Mouse (Mus musculus) spleen, embryonic (tissue): ENCODE data around the gene Selenon.

Source experiments
- CTCF ChIA-PET: fragments of 350-600 bp; sonication (Branson Sonifier 250); formaldehyde crosslinking; loops from one replicate; lab custom pipeline; 2022; lab: Charles Lee

Selenon gene

DNA sequence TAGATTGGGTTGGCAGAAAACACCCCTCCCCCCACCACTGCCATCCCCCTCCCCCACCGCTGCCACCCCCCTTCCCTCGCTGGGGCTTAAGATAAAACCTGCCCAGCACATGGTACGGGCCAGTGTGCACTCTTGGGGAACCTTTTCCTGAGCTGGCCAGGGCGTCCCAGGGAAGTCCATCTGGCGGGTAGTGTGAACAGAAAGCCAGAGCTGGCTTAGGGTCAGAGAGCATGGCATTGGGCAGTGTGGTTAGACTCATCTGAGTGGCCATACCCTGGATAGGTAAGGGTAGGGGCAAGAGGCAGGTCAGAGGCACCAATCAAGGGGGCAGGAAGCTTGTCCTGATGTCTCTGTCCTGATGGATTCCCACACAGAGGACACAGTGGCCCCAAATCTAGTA lies 27.7 kb upstream of the Selenon start:
- CTCF ChIA-PET, result no interaction called here

DNA sequence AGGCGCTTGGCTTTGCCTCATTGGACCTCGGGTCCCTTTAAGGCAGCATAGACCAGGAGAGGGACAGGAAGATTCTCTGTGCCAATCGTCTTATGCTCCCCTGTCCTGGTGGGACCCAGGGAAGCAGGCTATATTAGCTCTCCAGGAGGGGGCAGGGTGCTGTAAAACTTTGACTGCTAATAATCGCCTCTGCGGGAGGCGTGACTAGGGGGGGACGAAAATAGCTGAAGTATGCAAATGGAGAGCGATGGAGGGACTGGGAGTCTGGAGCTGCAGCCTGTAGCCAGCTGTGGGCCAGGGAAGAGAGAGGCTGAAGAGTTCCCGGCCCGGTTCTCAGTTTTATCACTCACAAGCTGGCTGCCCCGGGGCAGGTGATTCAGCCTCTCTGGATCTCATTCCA lies 27.2 kb upstream of the Selenon start:
- CTCF ChIA-PET, result no interaction called here

DNA sequence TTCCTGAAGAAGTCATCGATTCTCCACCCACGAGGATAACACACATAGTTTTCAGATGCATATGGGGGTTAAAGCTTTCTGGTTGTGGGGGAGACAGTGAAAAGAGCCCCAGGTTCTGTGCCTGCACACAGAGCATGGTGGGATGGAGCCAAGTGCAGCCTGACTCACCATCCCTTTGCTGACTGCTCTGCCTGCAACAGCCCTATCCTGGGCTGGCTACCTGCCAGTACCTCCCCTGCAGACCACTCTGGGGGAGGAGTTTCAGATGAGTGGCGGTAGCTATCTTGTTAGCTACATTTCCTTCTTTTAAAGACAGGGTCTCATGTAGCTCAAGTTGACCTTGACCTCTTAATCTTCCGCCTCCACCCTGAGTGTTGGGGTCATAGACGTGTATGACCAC lies 26.4 kb upstream of the Selenon start:
- CTCF ChIA-PET, result interaction anchor here (0.5 kb wide), 1 partner anchor 14 kb away, joined by 4 read pairs; no protein-coding TSS in a partner anchor

DNA sequence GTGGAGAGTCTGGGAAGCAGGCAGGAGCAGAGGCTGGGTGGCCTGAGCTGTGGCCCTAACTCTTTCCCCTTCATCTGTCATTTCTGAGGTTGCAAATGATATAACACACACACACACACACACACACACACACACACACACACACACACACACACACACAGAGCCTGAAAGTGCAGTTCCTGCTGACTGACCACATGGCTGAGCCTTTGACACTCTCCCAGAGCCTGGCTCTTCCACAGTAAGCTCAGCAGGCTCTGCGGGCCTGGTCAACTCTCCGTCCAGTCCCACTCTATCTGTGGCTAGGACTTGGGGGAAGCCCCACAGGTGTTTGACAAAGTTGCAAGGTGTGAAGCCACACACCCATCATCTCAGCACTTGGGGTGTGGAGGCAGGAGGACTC lies 25.3 kb upstream of the Selenon start:
- CTCF ChIA-PET, result no interaction called here

DNA sequence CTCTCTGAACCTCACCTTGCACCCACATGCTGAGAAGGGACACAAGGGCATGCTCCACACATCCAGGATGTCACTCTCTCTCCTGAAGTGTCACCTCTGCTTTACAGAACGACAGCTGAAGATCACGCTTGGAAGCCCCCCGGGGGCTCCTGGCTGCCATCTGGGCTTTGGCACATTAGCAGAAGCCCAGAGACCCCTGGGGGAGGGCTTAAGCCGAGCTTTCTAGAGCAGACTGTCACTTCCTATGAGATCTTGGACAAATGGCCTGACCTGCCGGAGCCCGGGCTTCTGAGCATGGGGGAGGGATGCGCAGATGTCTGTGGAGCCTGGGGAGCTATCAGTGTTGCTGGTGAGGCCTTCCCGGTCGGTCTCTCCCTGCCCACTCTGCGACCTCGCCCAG lies 23.5 kb upstream of the Selenon start:
- CTCF ChIA-PET, result interaction anchor here (0.6 kb wide), 1 partner anchor 944 kb away, joined by 3 read pairs; no protein-coding TSS in a partner anchor

DNA sequence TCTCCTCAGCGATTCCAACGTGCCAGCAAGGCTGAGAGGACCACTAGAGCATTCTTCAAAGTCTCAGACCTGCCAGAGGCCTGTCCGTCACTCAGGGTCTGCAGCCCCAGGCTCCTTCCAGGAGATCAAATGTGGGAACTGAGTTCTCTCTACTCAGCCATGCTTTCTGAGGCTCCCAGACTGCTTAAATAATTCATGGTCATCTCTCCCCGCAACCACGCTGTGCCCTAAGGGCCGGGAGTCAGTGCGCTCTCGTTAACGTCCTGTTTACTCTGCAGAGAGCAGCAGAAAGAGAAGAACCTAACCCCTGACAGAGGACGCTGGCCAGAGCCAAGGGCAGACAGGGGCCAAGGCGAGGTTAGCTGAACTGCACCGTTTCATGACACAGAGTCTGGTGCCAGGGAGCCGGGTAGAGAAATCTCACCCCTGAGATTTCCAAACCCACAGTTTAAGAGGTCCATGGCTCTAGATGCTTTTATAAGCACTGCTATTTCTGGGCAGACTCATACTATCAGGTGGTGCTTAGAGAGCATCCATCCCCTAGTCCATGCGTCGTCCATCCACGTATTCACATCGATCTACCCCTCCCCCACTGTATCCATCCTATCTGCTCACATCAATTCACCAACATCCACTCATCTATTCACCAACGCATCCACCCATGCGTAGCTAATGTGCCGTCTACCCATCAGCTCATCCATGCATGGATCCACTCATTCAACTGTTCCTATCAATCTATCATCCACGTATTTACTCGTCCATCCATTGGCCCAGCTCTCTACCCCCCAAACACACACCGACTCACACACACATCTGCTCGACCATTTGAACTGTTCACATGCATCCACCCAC lies 20.7 kb upstream of the Selenon start:
- CTCF ChIA-PET, result no interaction called here

GRCm38 (mm10) chr4:134570704-134571451 lies 18.9 kb upstream of the Selenon start:
- CTCF ChIA-PET, result interaction anchor here (0.6 kb wide), 1 partner anchor 133 kb away, joined by 4 read pairs; the partner anchor contains the start of gene Man1c1

- CTCF ChIA-PET, result interaction anchor here (0.6 kb wide), 2 partner anchors 14 to 533 kb away, joined by 3 to 6 read pairs; no protein-coding TSS in a partner anchor
Measured at GRCm38 (mm10) chr4:134569831-134570230, 17.9 kb upstream of the Selenon start.

DNA sequence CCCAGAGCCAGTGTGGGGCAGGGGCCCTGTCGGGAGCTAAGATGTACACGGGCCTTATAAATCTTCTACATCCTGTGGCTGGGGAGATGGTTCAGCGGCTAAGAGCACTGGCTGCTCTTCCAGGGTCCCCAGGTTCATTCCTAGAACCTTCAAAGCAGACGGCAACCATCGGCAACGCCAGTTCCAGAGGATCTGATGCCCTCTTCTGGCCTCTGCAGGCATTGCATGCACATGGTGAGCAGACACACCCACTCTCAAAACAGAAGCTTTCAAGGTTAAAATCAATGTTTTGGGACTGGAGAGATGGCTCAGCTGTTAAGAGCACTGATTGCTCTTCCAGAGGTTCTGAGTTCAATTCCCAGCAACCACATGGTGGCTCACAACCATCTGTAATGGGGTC lies 17.2 kb upstream of the Selenon start:
- CTCF ChIA-PET, result no interaction called here

DNA sequence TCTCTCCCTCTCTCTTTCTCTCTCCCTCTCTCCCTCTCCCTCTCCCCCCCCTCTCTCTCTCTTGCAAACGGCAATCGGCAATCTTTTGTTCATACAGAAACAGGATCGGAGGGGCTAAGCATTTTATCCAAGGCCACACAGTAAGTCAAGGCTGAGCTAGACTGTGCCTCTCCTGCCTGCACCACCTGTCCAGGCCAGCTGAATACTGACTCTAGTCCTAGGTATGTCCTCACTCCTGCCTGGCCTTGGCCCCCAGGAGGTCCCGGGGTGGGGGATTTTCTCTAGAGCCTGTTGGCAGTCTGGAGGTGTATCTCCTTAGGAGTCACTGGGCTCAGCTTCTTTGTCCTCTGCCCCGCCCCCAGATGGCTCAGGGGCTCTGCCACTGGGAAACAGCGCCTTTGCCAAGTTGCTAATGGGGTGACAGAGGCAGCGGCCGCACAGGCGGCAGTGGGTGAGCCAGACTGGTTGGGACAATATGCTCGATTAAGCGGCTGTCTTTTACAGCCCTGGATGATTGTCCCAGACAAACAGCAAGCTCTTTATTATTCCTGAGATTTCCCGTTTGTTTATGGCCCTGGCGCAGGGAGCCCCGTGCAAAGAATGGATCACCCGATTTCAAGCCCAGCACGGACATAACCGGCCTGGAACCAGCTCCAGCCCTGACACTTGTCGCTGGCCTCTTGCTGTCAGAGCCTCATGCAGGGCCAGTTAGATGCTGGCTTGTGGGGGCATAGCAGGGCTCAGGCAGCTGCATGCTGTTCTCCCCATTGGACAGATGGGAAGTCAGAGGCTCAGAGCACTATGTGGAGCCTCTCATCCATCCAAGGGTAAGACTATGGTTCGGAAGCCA lies 15.6 kb upstream of the Selenon start:
- CTCF ChIA-PET, result no interaction called here

DNA sequence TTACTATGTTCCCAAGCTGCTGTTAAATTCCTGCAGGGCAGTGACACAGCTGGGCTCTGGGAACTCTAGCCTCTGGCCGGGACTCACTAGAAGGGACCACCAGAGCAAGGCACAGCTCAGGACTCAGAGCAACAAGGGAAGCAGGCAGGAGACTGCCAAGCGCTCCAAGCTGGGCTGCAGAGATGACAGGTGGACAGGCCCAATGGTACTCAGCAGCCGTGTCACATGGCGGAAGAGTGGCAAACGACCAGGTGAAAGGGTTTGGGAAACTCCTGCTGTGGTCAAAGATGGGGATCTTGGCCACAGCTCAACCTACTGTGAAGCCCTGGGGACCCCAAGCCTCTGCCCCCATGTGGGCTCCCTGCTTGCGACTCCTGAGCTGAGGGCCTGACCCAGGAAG lies 12.1 kb upstream of the Selenon start:
- CTCF ChIA-PET, result no interaction called here

DNA sequence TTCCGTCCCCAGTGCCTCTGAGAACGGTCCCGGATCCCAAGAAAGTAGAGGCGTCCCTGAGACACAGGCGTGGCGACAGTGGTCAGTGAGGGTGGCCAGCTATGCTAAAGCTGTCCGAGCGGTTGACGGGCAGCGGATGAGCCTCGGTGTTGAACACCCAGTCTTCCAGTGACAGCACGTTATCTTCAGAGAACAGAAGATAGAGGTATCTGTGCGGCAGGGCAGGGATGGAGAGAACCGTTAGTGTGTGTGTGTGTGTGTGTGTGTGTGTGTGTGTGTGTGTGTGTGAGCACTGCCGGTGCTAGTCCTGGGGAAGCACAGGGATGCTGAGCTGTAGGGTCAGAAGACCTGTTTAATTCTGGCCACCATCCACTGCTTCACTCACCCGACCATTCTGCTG lies 11.7 kb upstream of the Selenon start:
- CTCF ChIA-PET, result no interaction called here

GRCm38 (mm10) chr4:134562014-134562413 lies 10.0 kb upstream of the Selenon start:
- CTCF ChIA-PET, result no interaction called here

DNA sequence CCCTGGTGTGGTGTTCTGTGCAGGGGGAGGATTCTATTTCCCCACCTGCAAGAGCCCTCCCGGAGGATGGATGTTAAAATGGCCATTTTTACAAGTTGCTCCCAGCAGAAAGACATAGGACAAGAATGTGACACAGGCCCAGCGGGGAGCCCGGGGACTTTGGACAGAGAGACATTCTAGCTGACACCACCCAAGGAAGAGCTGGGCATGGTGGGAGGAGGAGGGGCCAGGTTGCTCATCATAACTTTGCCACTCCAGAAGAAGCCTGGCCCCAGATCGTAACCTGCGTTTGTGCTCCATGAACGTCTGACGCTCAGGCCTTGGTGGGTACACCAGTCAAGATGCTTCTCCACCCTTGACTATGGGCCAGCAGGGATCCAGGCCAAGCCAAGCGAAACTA lies 8.7 kb upstream of the Selenon start:
- CTCF ChIA-PET, result no interaction called here

- CTCF ChIA-PET, result no interaction called here
Measured at GRCm38 (mm10) chr4:134559154-134559553, 7.2 kb upstream of the Selenon start.

DNA sequence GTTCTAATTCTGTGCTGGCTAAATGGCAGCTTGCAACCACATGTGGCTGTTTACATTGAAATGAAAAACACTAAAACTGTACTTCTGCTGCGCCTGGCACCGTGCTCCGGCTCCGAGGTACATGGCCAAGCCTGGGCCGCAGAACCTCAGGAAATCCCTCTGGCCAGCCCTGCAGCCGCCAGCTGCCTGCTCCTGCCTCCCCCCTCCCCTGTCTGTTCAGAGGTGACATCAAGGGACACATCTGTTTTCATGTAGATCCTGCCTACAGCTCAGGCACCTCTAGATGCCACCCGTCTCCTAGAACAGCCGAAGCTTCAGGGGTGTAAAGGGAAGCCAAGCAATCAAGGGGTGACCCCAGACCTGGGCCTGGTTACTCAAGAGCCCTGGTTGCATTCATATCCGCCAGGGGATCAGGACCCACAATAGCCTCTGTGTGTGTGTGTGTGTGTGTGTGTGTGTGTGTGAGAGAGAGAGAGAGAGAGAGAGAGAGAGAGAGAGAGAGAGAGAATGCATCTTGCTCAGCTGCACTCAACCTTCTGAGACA lies 6.7 kb upstream of the Selenon start:
- CTCF ChIA-PET, result interaction anchor here (0.7 kb wide), 1 partner anchor 138 kb away, joined by 11 read pairs; no protein-coding TSS in a partner anchor

GRCm38 (mm10) chr4:134557626-134558249 lies 5.8 kb upstream of the Selenon start:
- CTCF ChIA-PET, result interaction anchor here (0.7 to 1.1 kb wide), 2 partner anchors 15 to 139 kb away, joined by 5 to 11 read pairs; no protein-coding TSS in a partner anchor

DNA sequence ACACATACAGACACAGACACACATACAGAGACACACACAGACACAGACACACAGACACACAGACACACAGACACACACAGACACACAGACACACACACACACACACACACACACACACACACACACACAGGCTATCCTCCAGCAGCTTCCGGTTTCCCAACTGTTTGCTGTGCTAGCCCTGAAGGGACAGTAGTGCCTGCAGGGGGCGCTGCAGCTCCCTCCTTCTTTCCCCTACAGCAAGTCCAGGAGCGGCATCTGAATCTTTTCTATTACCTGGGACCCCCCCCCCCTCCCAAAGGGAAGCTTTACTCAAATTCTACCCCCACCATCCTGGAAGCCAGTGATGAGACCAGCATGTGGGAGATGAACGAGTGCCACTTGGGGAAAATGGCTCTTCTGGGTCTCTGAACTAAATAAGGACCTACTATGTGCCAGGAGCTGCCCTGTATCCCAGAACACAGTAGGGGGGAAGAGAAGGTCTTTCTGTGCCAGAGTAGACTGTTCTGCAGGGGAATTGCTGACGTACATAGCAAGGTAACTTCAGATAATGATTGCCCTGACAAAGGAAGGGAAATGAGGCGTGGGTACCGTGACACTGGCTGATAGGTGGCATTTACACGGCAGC lies 4.1 kb upstream of the Selenon start:
- CTCF ChIA-PET, result interaction anchor here (0.7 kb wide), 1 partner anchor 14 kb away, joined by 6 read pairs; no protein-coding TSS in a partner anchor

DNA sequence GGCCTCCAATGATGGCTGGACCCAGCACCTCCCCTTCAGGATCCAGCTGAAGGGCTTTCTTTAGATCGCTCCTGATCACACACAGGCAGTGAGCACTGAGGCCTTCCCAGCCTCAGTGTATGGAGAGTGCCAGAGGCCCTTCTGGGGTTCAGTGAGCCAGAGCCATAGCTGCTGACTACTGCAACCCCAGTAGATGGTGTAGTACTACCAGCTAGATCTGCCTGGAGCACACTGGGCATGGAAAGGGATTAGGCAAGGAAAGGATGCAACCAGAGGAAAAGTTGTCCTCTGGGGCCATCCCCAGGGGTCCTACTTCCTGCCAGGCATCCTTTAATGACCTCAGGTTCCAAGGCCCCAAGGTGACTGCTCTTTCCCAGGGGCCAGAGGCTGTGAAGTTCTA lies 1.7 kb upstream of the Selenon start:
- CTCF ChIA-PET, result no interaction called here

GRCm38 (mm10) chr4:134549899-134550298 lies 2.1 kb downstream of the Selenon start:
- CTCF ChIA-PET, result no interaction called here
